Mouse (Mus musculus): ENCODE results near the gene Gosr2.

Gene Gosr2

GRCm38 (mm10) chr11:103688980-103689378, 8.7 kb downstream of the Gosr2 start:
- DNase-seq (ENCODE audit: low spot score), result no peak

- no peak for DNase-seq (ENCODE audit: low spot score)
Measured at GRCm38 (mm10) chr11:103688271-103688979, 9.3 kb downstream of the Gosr2 start.

GRCm38 (mm10) chr11:103686706-103687105, 11.0 kb downstream of the Gosr2 start:
- DNase-seq (ENCODE audit: low spot score), result no peak

GRCm38 (mm10) chr11:103685261-103685736, 12.4 kb downstream of the Gosr2 start:
- peak; percentile 67 for DNase-seq (ENCODE audit: low spot score)

- no peak for DNase-seq (ENCODE audit: low spot score)
Measured at GRCm38 (mm10) chr11:103683667-103684334, 13.9 kb downstream of the Gosr2 start.

GRCm38 (mm10) chr11:103677042-103677441, 20.7 kb downstream of the Gosr2 start:
- DNase-seq (ENCODE audit: low spot score), result peak; percentile 50

- DNase-seq (ENCODE audit: low spot score), result peak; percentile 84
Measured at GRCm38 (mm10) chr11:103675556-103675955, 22.1 kb downstream of the Gosr2 start.

- DNase-seq (ENCODE audit: low spot score), result no peak
Measured at GRCm38 (mm10) chr11:103666907-103667426, 30.7 kb downstream of the Gosr2 start.

GRCm38 (mm10) chr11:103666181-103666906, 31.4 kb downstream of the Gosr2 start:
- peak; percentile 79 for DNase-seq (ENCODE audit: low spot score)

GRCm38 (mm10) chr11:103665695-103666094, 32.0 kb downstream of the Gosr2 start:
- no peak for DNase-seq (ENCODE audit: low spot score)

GRCm38 (mm10) chr11:103663119-103663518, 34.6 kb downstream of the Gosr2 start:
- DNase-seq (ENCODE audit: low spot score), result peak; percentile 46

GRCm38 (mm10) chr11:103662546-103662945, 35.2 kb downstream of the Gosr2 start:
- DNase-seq (ENCODE audit: low spot score), result peak; percentile 70

- DNase-seq (ENCODE audit: low spot score), result peak; percentile 71
Measured at GRCm38 (mm10) chr11:103661863-103662262, 35.8 kb downstream of the Gosr2 start.

GRCm38 (mm10) chr11:103658189-103658588, 39.5 kb downstream of the Gosr2 start:
- DNase-seq (ENCODE audit: low spot score), result peak; percentile 34

GRCm38 (mm10) chr11:103656520-103656919, 41.2 kb downstream of the Gosr2 start:
- DNase-seq (ENCODE audit: low spot score), result no peak

GRCm38 (mm10) chr11:103653359-103653965, 44.2 kb downstream of the Gosr2 start:
- peak; percentile 48 for DNase-seq (ENCODE audit: low spot score)

- DNase-seq (ENCODE audit: low spot score), result peak; percentile 46
Measured at GRCm38 (mm10) chr11:103651426-103651825, 46.3 kb downstream of the Gosr2 start.

- DNase-seq (ENCODE audit: low spot score), result peak; percentile 34
Measured at GRCm38 (mm10) chr11:103649983-103650493, 47.7 kb downstream of the Gosr2 start.

- DNase-seq (ENCODE audit: low spot score), result peak; percentile 83
Measured at GRCm38 (mm10) chr11:103649301-103649982, 48.3 kb downstream of the Gosr2 start, which contains the start of gene Rprml. Rprml (plus strand) TSS chr11:103649570.

GRCm38 (mm10) chr11:103648656-103649055, 49.0 kb downstream of the Gosr2 start:
- peak; percentile 44 for DNase-seq (ENCODE audit: low spot score)

Data from layer of hippocampus, adult 11-12 months (tissue).